Mouse (Mus musculus) liver, embryonic 14.5 days (tissue): ENCODE data around the gene Saa2. TPM values are rescaled to one million over a fixed set of nuclear protein-coding genes. Genes with fewer than 3 reads are reported as not detected.

Experiments used
- ATAC-seq: fragments of 200-750 bp; cut with Nextera tagmentation; 2 replicates; pipeline ENCODE4 v1.8.0; 2017; ENCODE audit warnings: moderate number of reproducible peaks, mild to moderate bottlenecking, moderate library complexity; ENCODE audit not compliant: insufficient read depth
- DNase-seq, 3 experiments: peaks; one replicate each; pipeline ENCODE4 v3.0.0-alpha.2; 2012 to 2013; ENCODE audit warnings: low read depth in 3 of 3, low spot score in 3 of 3
- H3K27ac ChIP-seq: fragments of 300-500 bp; sonication (generic); 2 replicates; pipeline ENCODE4 v1.5.1; 2014; ENCODE audit warnings: moderate library complexity, mild to moderate bottlenecking, control low read depth, inconsistent platforms
- H3K27me3 ChIP-seq: fragments of 300-500 bp; sonication (generic); 2 replicates; pipeline ENCODE4 v1.6.1; 2014; ENCODE audit warnings: mild to moderate bottlenecking, low read length, moderate library complexity; ENCODE audit not compliant: control insufficient read depth, insufficient read depth
- H3K36me3 ChIP-seq: fragments of 300-500 bp; sonication (generic); replicated peaks from 2 replicates; pipeline ENCODE4 v1.6.1; 2014; ENCODE audit warnings: low read depth; ENCODE audit not compliant: control insufficient read depth, insufficient read depth
- H3K4me1 ChIP-seq, 2 experiments: fragments of 200-500 bp in 1 of 2; fragments of 300-500 bp in 1 of 2; sonication (generic) in 1 of 2; replicated peaks; 2 replicates each; pipeline ENCODE4 v1.6.1; 2012 to 2014; ENCODE audit warnings: antibody characterized with exemption in 1 of 2, inconsistent platforms in 1 of 2, low read length in 1 of 2; ENCODE audit not compliant: control insufficient read depth in 2 of 2, insufficient read depth in 2 of 2
- H3K4me2 ChIP-seq: fragments of 300-500 bp; sonication (generic); 2 replicates; pipeline ENCODE4 v1.6.1; 2014; ENCODE audit warnings: low read depth, mild to moderate bottlenecking, control low read depth, moderate library complexity
- H3K4me3 ChIP-seq, 2 experiments: fragments of 200-500 bp in 1 of 2; fragments of 300-500 bp in 1 of 2; sonication (generic) in 1 of 2; 2 replicates each; pipeline ENCODE4 v1.5.1; 2012 to 2014; ENCODE audit warnings: low read depth in 2 of 2, low read length in 2 of 2, mild to moderate bottlenecking in 2 of 2, control low read depth in 1 of 2, inconsistent platforms in 1 of 2, moderate library complexity in 1 of 2; ENCODE audit not compliant: insufficient read depth in 1 of 2
- H3K9ac ChIP-seq: fragments of 300-500 bp; sonication (generic); replicated peaks from 2 replicates; pipeline ENCODE4 v1.6.1; 2014; ENCODE audit warnings: mild to moderate bottlenecking, control low read depth, moderate library complexity
- H3K9me3 ChIP-seq: fragments of 300-500 bp; sonication (generic); 2 replicates; pipeline ENCODE4 v1.6.1; 2016; ENCODE audit warnings: low read length, mixed read lengths; ENCODE audit not compliant: control insufficient read depth
- CTCF ChIP-seq: IDR thresholded peaks from 2 replicates; pipeline ENCODE4 v1.5.1; 2016; ENCODE audit warnings: antibody characterized with exemption, low read depth, control low read depth
- EP300 ChIP-seq: IDR thresholded peaks from 2 replicates; pipeline ENCODE4 v1.6.1; 2016; ENCODE audit warnings: antibody characterized with exemption, low read depth
- WGBS: fragments of 180-500 bp; shearing (Covaris S2); extraction: QIAGEN DNeasy Blood & Tissue Kit; methylation state at CpG from one replicate; pipeline ENCODE4 v1.1.7; 2014; ENCODE audit not compliant: insufficient replicate concordance; 5-methylcytosine and 5-hydroxymethylcytosine counted together
- polyA plus RNA-seq, 2 experiments: library from polyadenylated mRNA; depleted of rRNA in 1 of 2; stranded (reverse) in 1 of 2; unstranded in 1 of 2; fragments of >200 nt; fragmentation: Nextera tagmentation in 1 of 2; extraction: Ambion mirVana in 1 of 2; gene quantifications; 2 replicates each; pipeline versions ENCODE4 v1.2.1 to v1.2.3; 2012 to 2014

Saa2 gene
- polyA plus RNA-seq, 2 experiments, result not detected

DNA sequence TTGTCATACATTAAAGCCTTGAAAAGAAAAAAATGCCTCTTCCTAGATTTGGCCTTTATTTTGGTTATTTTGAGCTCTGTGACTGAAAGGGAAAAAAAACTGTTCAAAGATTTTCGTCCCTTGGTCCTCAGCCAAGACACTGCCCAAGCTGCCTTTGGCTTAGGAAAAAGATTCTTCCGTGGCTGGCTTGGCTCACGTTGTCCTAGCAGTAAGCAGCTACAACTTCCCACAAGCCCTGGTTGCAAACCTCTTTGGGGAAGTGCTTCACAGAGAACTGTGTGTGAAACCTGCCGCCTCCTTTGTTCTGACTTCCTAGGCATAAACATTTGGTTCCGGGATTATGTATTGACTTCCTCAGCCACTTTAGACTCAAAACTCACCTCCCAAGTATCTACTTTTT, 34.7 kb upstream of the Saa2 start:
- Histone ChIP-seq H3K4me2 (no peak overlapping the region), H3K27me3 (no peaks in the 10 kb centered on the region), H3K36me3 (no peaks in the 10 kb centered on the region), H3K9me3 (no peaks in the 10 kb centered on the region), H3K9ac (no peak overlapping the region), H3K4me1 (peaks cover 0 to 12% of the 10 kb centered on the region in 2 experiments; a peak in 2 of 4 replicates), H3K4me3 (no peak overlapping the region), H3K27ac (no peak overlapping the region)
- DNase-seq (no peak), ATAC-seq (no peak)
- 20% methylated on average over 5 of the region's 5 CpGs for WGBS
- no peak for TF ChIP-seq EP300

DNA sequence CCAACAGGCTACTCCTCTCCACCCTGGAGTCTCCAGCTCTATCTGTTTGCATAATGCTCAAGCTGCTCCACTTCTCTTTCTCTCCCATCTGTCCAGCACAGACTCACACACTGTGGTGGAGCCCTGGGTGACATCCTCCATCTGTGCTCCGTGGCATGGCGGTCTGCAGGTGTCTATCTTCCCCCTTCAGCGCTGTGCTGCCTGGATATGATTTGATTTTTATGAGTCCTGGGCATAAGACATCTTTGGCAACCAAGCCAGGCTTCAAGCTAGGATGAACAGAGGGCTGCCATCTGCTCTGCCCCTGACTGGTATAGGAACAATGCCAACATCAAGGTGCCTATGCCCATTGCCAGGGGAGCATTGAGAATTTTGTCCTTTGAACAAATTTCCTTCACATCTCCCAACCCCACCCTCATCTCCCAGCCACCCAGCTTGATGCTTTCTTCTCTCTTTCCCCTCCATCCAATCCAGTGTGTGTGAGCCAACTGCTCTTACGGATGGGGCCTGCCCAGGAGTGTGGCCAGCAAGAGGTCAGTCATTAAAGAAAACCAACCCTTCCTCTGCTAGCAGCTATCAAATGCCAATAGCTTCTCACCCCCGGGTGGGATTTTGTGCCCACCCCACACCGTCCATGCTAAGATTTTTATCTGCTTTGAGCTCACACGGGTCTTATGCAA, 32.9 kb upstream of the Saa2 start:
- H3K27me3 ChIP-seq, result no peaks in the 10 kb centered on the region
- DNase-seq (no peak), ATAC-seq (0 out of 2 replicates have a peak, but pooled peaks have one; percentile 29)
- no peaks in the 10 kb centered on the region for H3K36me3 ChIP-seq
- 44% methylated on average over 7 of the region's 7 CpGs for WGBS
- no peak overlapping the region for H3K4me3 ChIP-seq
- H3K4me2 ChIP-seq, result no peak overlapping the region
- no peak overlapping the region for H3K27ac ChIP-seq
- H3K9me3 ChIP-seq, result no peaks in the 10 kb centered on the region
- peaks cover 0 to 12% of the 10 kb centered on the region in 2 experiments; a peak in 2 of 4 replicates for H3K4me1 ChIP-seq
- TF ChIP-seq EP300 (no peak), CTCF (no peak)
- no peak overlapping the region for H3K9ac ChIP-seq

GRCm38 (mm10) chr7:46719526-46719925, 32.1 kb upstream of the Saa2 start:
- Histone ChIP-seq H3K4me3 (no peak overlapping the region), H3K4me2 (no peak overlapping the region), H3K9me3 (no peaks in the 10 kb centered on the region), H3K9ac (no peak overlapping the region), H3K36me3 (no peaks in the 10 kb centered on the region), H3K4me1 (peaks cover 0 to 14% of the 10 kb centered on the region in 2 experiments; a peak in 2 of 4 replicates), H3K27me3 (no peaks in the 10 kb centered on the region), H3K27ac (no peak overlapping the region)
- peak; percentile 80 for ATAC-seq
- 53% methylated on average over 7 of the region's 7 CpGs for WGBS
- TF ChIP-seq EP300, result no peak
- peak in 2 of 3 experiments; percentile 36 to 44 for DNase-seq

DNA sequence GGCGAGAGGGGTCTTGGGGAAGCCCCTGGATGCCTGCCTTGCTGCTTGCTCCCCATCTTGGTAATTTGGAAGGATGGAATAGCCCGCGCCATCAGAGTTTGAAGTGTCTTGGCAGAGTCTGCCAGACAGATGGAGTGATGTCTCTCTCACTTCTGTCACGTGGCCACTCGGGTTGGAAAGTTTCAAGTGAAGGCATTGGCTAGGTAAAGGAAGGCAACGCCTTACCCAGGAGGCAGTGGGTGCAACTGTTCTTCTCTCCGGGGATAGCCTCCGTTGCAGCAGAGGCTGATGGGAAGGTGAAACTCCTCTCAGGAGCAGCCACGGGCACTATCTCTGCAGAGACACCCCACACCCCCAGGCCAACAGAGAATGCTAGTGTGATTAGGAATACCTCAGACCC, 31.1 kb upstream of the Saa2 start:
- Histone ChIP-seq H3K4me3 (no peak overlapping the region), H3K9me3 (no peaks in the 10 kb centered on the region), H3K27ac (no peak overlapping the region), H3K27me3 (no peaks in the 10 kb centered on the region), H3K4me2 (no peak overlapping the region), H3K9ac (no peak overlapping the region), H3K4me1 (peaks cover 0 to 14% of the 10 kb centered on the region in 2 experiments; a peak in 2 of 4 replicates), H3K36me3 (no peaks in the 10 kb centered on the region)
- DNase-seq (no peak), ATAC-seq (no peak)
- TF ChIP-seq EP300 (no peak), CTCF (no peak)
- 47% methylated on average over 9 of the region's 9 CpGs for WGBS

GRCm38 (mm10) chr7:46723354-46723753, 28.2 kb upstream of the Saa2 start:
- WGBS, result 79% methylated on average over 6 of the region's 6 CpGs
- ATAC-seq, result no peak

More at GRCm38 (mm10) chr7:46723354-46723753, 28.2 kb upstream of the Saa2 start:
- Histone ChIP-seq H3K4me1 (peaks cover 0 to 14% of the 10 kb centered on the region in 2 experiments; a peak in 2 of 4 replicates), H3K4me3 (no peak overlapping the region), H3K9me3 (no peaks in the 10 kb centered on the region), H3K4me2 (no peak overlapping the region), H3K9ac (no peak overlapping the region), H3K27ac (no peak overlapping the region), H3K36me3 (no peaks in the 10 kb centered on the region), H3K27me3 (no peaks in the 10 kb centered on the region)
- DNase-seq, result no peak
- TF ChIP-seq CTCF, result no peak
- TF ChIP-seq EP300, result no peak
